In genomic region chr8:114133050-114133509, GRCm38 (mm10) we compare ENCODE assay signal across 9 mouse cellular contexts. TPM values are rescaled to one million over a fixed set of nuclear protein-coding genes. Genes with fewer than 3 reads are reported as not detected.
A peak's percentile ranks its signal among the peaks of the same experiment; 100 is the strongest.
DNase-seq lines count a peak whose midpoint lies in the region; ATAC-seq and TF ChIP-seq lines count a peak whose summit lies in the region.
"Had no signal": no experiment of that assay in that cellular context is flagged by ENCODE, and none has a peak within 500 bp of the region (broad histone marks: within the 10 kb centered on the region; RNA-seq: fewer than 3 reads in every experiment).

No protein-coding gene starts in this region.

- peaks cover 10% of the 10 kb centered on the region for H3K4me1 ChIP-seq in heart, postnatal 0 days (ENCODE audit: control insufficient read depth, insufficient read depth)
- peaks cover 6% of the 10 kb centered on the region for H3K4me1 ChIP-seq in forebrain, embryonic 16.5 days (replicated peaks; ENCODE audit: control insufficient read depth, insufficient read depth, low read length)
- peaks cover 33% of the 10 kb centered on the region for H3K4me1 ChIP-seq in liver, embryonic 15.5 days (replicated peaks)

- no peak for TF ChIP-seq EP300 in heart, postnatal 0 days (IDR thresholded peaks at IDR 0.05; ENCODE audit: low read depth)

- H3K4me2 ChIP-seq in heart, postnatal 0 days (ENCODE audit: low read depth, low read length): peak overlapping the region; percentile 88
- peak overlapping the region; percentile 64 for H3K4me2 ChIP-seq in forebrain, embryonic 16.5 days (ENCODE audit: low read length)
- H3K4me2 ChIP-seq in liver, embryonic 15.5 days: peak overlapping the region; percentile 87

- H3K9me3 ChIP-seq in heart, postnatal 0 days (replicated peaks; ENCODE audit: control insufficient read depth, low read length): no peaks in the 10 kb centered on the region
- no peaks in the 10 kb centered on the region for H3K9me3 ChIP-seq in forebrain, embryonic 16.5 days (ENCODE audit: control insufficient read depth, low read length)
- no peaks in the 10 kb centered on the region for H3K9me3 ChIP-seq in liver, embryonic 15.5 days (replicated peaks)

- no peaks in the 10 kb centered on the region for H3K36me3 ChIP-seq in heart, postnatal 0 days (replicated peaks; ENCODE audit: control insufficient read depth, insufficient read depth, low read length)
- no peaks in the 10 kb centered on the region for H3K36me3 ChIP-seq in forebrain, embryonic 16.5 days (ENCODE audit: control insufficient read depth, insufficient read depth)
- H3K36me3 ChIP-seq in liver, embryonic 15.5 days (replicated peaks): no peaks in the 10 kb centered on the region
- H3K36me3 ChIP-seq: G1E had no signal

- H3K27ac ChIP-seq in heart, postnatal 0 days (ENCODE audit: low read depth): no peak overlapping the region
- no peak overlapping the region for H3K27ac ChIP-seq in forebrain, embryonic 16.5 days (ENCODE audit: low read length)
- H3K27ac ChIP-seq in liver, embryonic 15.5 days (replicated peaks): no peak overlapping the region

- no peak for ATAC-seq in heart, postnatal 0 days (ENCODE audit: insufficient read depth, low read depth)
- ATAC-seq in activated CD4-positive, CD25-positive, alpha-beta regulatory T cell, adult 4 months: peak; percentile 1
- 0 out of 2 replicates have a peak, but pooled peaks have one; percentile 23 for ATAC-seq in forebrain, embryonic 16.5 days
- ATAC-seq in liver, embryonic 15.5 days (ENCODE audit: insufficient read depth): 0 out of 2 replicates have a peak, but pooled peaks have one; percentile 1

- H3K4me3 ChIP-seq in heart, postnatal 0 days (ENCODE audit: low read depth, low read length): peak overlapping the region; percentile 67
- peak overlapping the region; percentile 41 for H3K4me3 ChIP-seq in forebrain, embryonic 16.5 days (replicated peaks; ENCODE audit: low read length)
- H3K4me3 ChIP-seq in liver, embryonic 15.5 days (replicated peaks): peak overlapping the region; percentile 68

- no peak overlapping the region for H3K9ac ChIP-seq in heart, postnatal 0 days (replicated peaks; ENCODE audit: low read depth, low read length)
- no peak overlapping the region for H3K9ac ChIP-seq in forebrain, embryonic 16.5 days (replicated peaks; ENCODE audit: low read depth, low read length)
- H3K9ac ChIP-seq in liver, embryonic 15.5 days: no peak overlapping the region

- no peak for TF ChIP-seq CTCF in heart, postnatal 0 days (IDR thresholded peaks at IDR 0.05; ENCODE audit: low read depth)

- DNase-seq in heart, postnatal 0 days (ENCODE audit: low spot score): no peak
- DNase-seq in heart, postnatal 25 days (ENCODE audit: low spot score): no peak
- DNase-seq in left cerebral cortex, postnatal 25 days (ENCODE audit: low spot score in 2 of 2): no peak
- no peak for DNase-seq in thymus, postnatal 4 days
- DNase-seq in left cerebral cortex, adult 18-20 months (ENCODE audit: low spot score in 2 of 2): no peak

- intact Hi-C loops in heart, postnatal 25 days (cut with DNase I): no loop called here
- intact Hi-C loops in left cerebral cortex, postnatal 25 days (cut with DNase I): no loop called here

- WGBS in heart, postnatal 0 days: 22% methylated on average over 14 of the region's 14 CpGs
- WGBS in forebrain, embryonic 16.5 days: 31% methylated on average over 14 of the region's 14 CpGs
- WGBS in liver, embryonic 15.5 days (ENCODE audit: insufficient replicate concordance): 29% methylated on average over 14 of the region's 14 CpGs

- no peaks in the 10 kb centered on the region for H3K27me3 ChIP-seq in heart, postnatal 0 days (ENCODE audit: control insufficient read depth, insufficient read depth, low read length)
- no peaks in the 10 kb centered on the region for H3K27me3 ChIP-seq in forebrain, embryonic 16.5 days (replicated peaks; ENCODE audit: control insufficient read depth, insufficient read depth, low read length)
- no peaks in the 10 kb centered on the region for H3K27me3 ChIP-seq in liver, embryonic 15.5 days

RNA-seq across cellular contexts. Expression of gene Nudt7, which starts 0.3 kb away (rescaled TPM):
- total RNA-seq in heart, postnatal 0 days (2014; rRNA removed; ENCODE audit: low replicate concordance): 25.3 and 30.8 TPM in 2 replicates
- 66.5 and 71.8 TPM in 2 replicates for polyA plus RNA-seq in heart, postnatal 0 days (2015; fragmentation: Nextera tagmentation; extraction: Ambion mirVana)
- total RNA-seq in heart, postnatal 25 days (2021): 10 to 100 TPM; 84.6 to 89.5 TPM
- 10 to 100 TPM; 10.3 to 10.6 TPM for polyA plus RNA-seq in activated CD4-positive, CD25-positive, alpha-beta regulatory T cell, adult 4 months (2017; shearing (Covaris generic))
- polyA plus RNA-seq in forebrain, embryonic 16.5 days (2015; fragmentation: Nextera tagmentation; extraction: Ambion mirVana): 2.6 and 3.2 TPM in 2 replicates
- 15.5 and 15.6 TPM in 2 replicates for polyA plus RNA-seq in liver, embryonic 15.5 days (2015; fragmentation: Nextera tagmentation; extraction: Ambion mirVana)
- total RNA-seq in left cerebral cortex, postnatal 25 days (2021): 1 to 10 TPM; 4.2 to 4.8 TPM
- total RNA-seq in left cerebral cortex, adult 18-20 months (2021): 1 to 10 TPM; 3.6 to 6.7 TPM
- polyA plus RNA-seq: G1E had no signal
